23 mouse cellular contexts compared by ENCODE assay signal in genomic region chr12:86383803-86384202, GRCm38 (mm10). TPM values are rescaled to one million over a fixed set of nuclear protein-coding genes. Genes with fewer than 3 reads are reported as not detected.
DNase-seq lines count a peak whose midpoint lies in the region; ATAC-seq lines count a peak whose summit lies in the region.
"Had no signal": no experiment of that assay in that cellular context is flagged by ENCODE, and none has a peak within 500 bp of the region (broad histone marks: within the 10 kb centered on the region; RNA-seq: fewer than 3 reads in every experiment).

No protein-coding gene starts in this region.

- no peaks in the 10 kb centered on the region for H3K36me3 ChIP-seq in neural tube, embryonic 12.5 days
- no peaks in the 10 kb centered on the region for H3K36me3 ChIP-seq in forebrain, embryonic 13.5 days (ENCODE audit: poor library complexity, severe bottlenecking)
- H3K36me3 ChIP-seq in hindbrain, embryonic 11.5 days (ENCODE audit: control insufficient read depth, insufficient read depth, low read length): no peaks in the 10 kb centered on the region
- no peaks in the 10 kb centered on the region for H3K36me3 ChIP-seq in neural tube, embryonic 13.5 days
- H3K36me3 ChIP-seq: heart, embryonic 15.5 days; intestine, embryonic 15.5 days; limb, embryonic 12.5 days; liver, embryonic 12.5 days had no signal

- H3K9me3 ChIP-seq in neural tube, embryonic 12.5 days: no peaks in the 10 kb centered on the region
- H3K9me3 ChIP-seq in forebrain, embryonic 13.5 days (replicated peaks): no peaks in the 10 kb centered on the region
- no peaks in the 10 kb centered on the region for H3K9me3 ChIP-seq in hindbrain, embryonic 11.5 days (ENCODE audit: control insufficient read depth, low read length)
- no peaks in the 10 kb centered on the region for H3K9me3 ChIP-seq in neural tube, embryonic 13.5 days
- H3K9me3 ChIP-seq: heart, embryonic 15.5 days; intestine, embryonic 15.5 days; limb, embryonic 12.5 days; liver, embryonic 12.5 days had no signal

- H3K4me3 ChIP-seq in neural tube, embryonic 12.5 days: no peak overlapping the region
- no peak overlapping the region for H3K4me3 ChIP-seq in forebrain, embryonic 13.5 days
- H3K4me3 ChIP-seq in hindbrain, embryonic 11.5 days (ENCODE audit: low read depth, low read length): no peak overlapping the region
- H3K4me3 ChIP-seq in neural tube, embryonic 13.5 days: no peak overlapping the region
- H3K4me3 ChIP-seq: heart, adult 2 months; heart, embryonic 15.5 days; intestine, embryonic 15.5 days; limb, embryonic 12.5 days; liver, embryonic 12.5 days had no signal

- H3K4me1 ChIP-seq in neural tube, embryonic 12.5 days: peaks cover 40% of the 10 kb centered on the region
- H3K4me1 ChIP-seq in forebrain, embryonic 13.5 days: peaks cover 50% of the 10 kb centered on the region
- H3K4me1 ChIP-seq in hindbrain, embryonic 11.5 days (replicated peaks; ENCODE audit: control insufficient read depth, insufficient read depth, low read length): peaks cover 7% of the 10 kb centered on the region
- peaks cover 54% of the 10 kb centered on the region for H3K4me1 ChIP-seq in neural tube, embryonic 13.5 days (replicated peaks)
- H3K4me1 ChIP-seq: heart, embryonic 15.5 days; intestine, embryonic 15.5 days; liver, embryonic 12.5 days had no signal

- H3K27ac ChIP-seq in neural tube, embryonic 12.5 days: no peak overlapping the region
- peak overlapping the region; percentile 51; the same call in 1 of the 2 replicates for H3K27ac ChIP-seq in forebrain, embryonic 13.5 days
- H3K27ac ChIP-seq in hindbrain, embryonic 11.5 days (ENCODE audit: low read depth, low read length): 0 out of 2 replicates have a peak overlapping the region, but pooled peaks have one; percentile 13
- H3K27ac ChIP-seq in neural tube, embryonic 13.5 days (replicated peaks): 0 out of 2 replicates have a peak overlapping the region, but pooled peaks have one; percentile 7
- H3K27ac ChIP-seq: heart, adult 2 months; heart, embryonic 15.5 days; intestine, embryonic 15.5 days; limb, embryonic 12.5 days; liver, embryonic 12.5 days had no signal

- H3K27me3 ChIP-seq in neural tube, embryonic 12.5 days (replicated peaks): peaks cover 7% of the 10 kb centered on the region; the same call in 1 of the 2 replicates
- 0 out of 2 replicates have a peak, but pooled peaks cover 4% of the 10 kb centered on the region for H3K27me3 ChIP-seq in forebrain, embryonic 13.5 days
- no peaks in the 10 kb centered on the region for H3K27me3 ChIP-seq in hindbrain, embryonic 11.5 days (ENCODE audit: control insufficient read depth, insufficient read depth, low read length)
- H3K27me3 ChIP-seq in neural tube, embryonic 13.5 days: peaks cover 24% of the 10 kb centered on the region

- peak overlapping the region; percentile 20 for H3K4me2 ChIP-seq in neural tube, embryonic 12.5 days (replicated peaks)
- no peak overlapping the region for H3K4me2 ChIP-seq in forebrain, embryonic 13.5 days
- H3K4me2 ChIP-seq in hindbrain, embryonic 11.5 days (replicated peaks; ENCODE audit: low read depth, low read length): no peak overlapping the region
- H3K4me2 ChIP-seq in neural tube, embryonic 13.5 days: no peak overlapping the region
- H3K4me2 ChIP-seq: heart, embryonic 15.5 days; intestine, embryonic 15.5 days; limb, embryonic 12.5 days; liver, embryonic 12.5 days; lung, embryonic 14.5 days had no signal

- WGBS in neural tube, embryonic 12.5 days: 11% methylated on average over 6 of the region's 6 CpGs
- 4% methylated on average over 6 of the region's 6 CpGs for WGBS in forebrain, embryonic 13.5 days
- WGBS in hindbrain, embryonic 11.5 days: 10% methylated on average over 6 of the region's 6 CpGs
- 8% methylated on average over 6 of the region's 6 CpGs for WGBS in neural tube, embryonic 13.5 days

- no peak for DNase-seq in neural tube, embryonic 10.5 days (ENCODE audit: extremely low spot score, low spot score)
- DNase-seq in hindbrain, embryonic 11.5 days (ENCODE audit: low spot score): peak; percentile 59
- no peak for DNase-seq in kidney, postnatal 36 days
- DNase-seq in urinary bladder, postnatal 4 days (ENCODE audit: low spot score in 2 of 2): no peak
- DNase-seq: adrenal gland, adult 8-10 months; cerebellum, adult 9-10 months; gastrocnemius, postnatal 14 days; heart, adult 2 months; heart, postnatal 4 days; kidney, adult 9 months; kidney, postnatal 25 days; layer of hippocampus, adult 9-11 months; lung, embryonic 14.5 days; lung, postnatal 4 days; right cerebral cortex, postnatal 25 days had no signal

- 0 out of 2 replicates have a peak overlapping the region, but pooled peaks have one; percentile 13 for H3K9ac ChIP-seq in neural tube, embryonic 12.5 days
- peak overlapping the region; percentile 52; the same call in 1 of the 2 replicates for H3K9ac ChIP-seq in forebrain, embryonic 13.5 days
- H3K9ac ChIP-seq in hindbrain, embryonic 11.5 days (ENCODE audit: low read depth, low read length): 0 out of 2 replicates have a peak overlapping the region, but pooled peaks have one; percentile 2
- H3K9ac ChIP-seq in neural tube, embryonic 13.5 days: no peak overlapping the region; the same call in 1 of the 2 replicates
- H3K9ac ChIP-seq: heart, embryonic 15.5 days; intestine, embryonic 15.5 days; limb, embryonic 12.5 days; liver, embryonic 12.5 days; lung, embryonic 14.5 days had no signal

- no peak for ATAC-seq in neural tube, embryonic 12.5 days (ENCODE audit: low FRiP score, low read depth)
- peak; percentile 61; the same call in 1 of the 2 replicates for ATAC-seq in forebrain, embryonic 13.5 days
- peak; percentile 62; the same call in 1 of the 2 replicates for ATAC-seq in hindbrain, embryonic 11.5 days (ENCODE audit: low FRiP score)
- ATAC-seq in neural tube, embryonic 13.5 days (ENCODE audit: low read depth): no peak
- ATAC-seq: intestine, embryonic 15.5 days; liver, embryonic 12.5 days; Patski had no signal

RNA-seq across cellular contexts. Expression of gene Esrrb, which starts 22.9 kb away (rescaled TPM):
- polyA plus RNA-seq in neural tube, embryonic 12.5 days (2016; fragmentation: Nextera tagmentation; extraction: Ambion mirVana): 1.9 and 2.3 TPM in 2 replicates
- 0.05 and 0.13 TPM in 2 replicates for polyA plus RNA-seq in forebrain, embryonic 13.5 days (2015; fragmentation: Nextera tagmentation; extraction: Ambion mirVana)
- 0.78 and 0.91 TPM in 2 replicates for polyA plus RNA-seq in hindbrain, embryonic 11.5 days (2014; fragmentation: Nextera tagmentation; extraction: Ambion mirVana)
- polyA plus RNA-seq in neural tube, embryonic 13.5 days (2015; fragmentation: Nextera tagmentation; extraction: Ambion mirVana): 2.7 and 3.0 TPM in 2 replicates

Comparison
In these comparisons a context has a peak if more than half of its experiments do, and no peak if none do; other contexts are left out.
1. ATAC-seq: peak in forebrain, embryonic 13.5 days (single experiment) and hindbrain, embryonic 11.5 days (single experiment); none in neural tube, embryonic 12.5 days (single experiment) and neural tube, embryonic 13.5 days (single experiment).